Mouse (Mus musculus) midbrain, postnatal 0 days (tissue): ENCODE results near the gene Ube2g2. TPM values are rescaled to one million over a fixed set of nuclear protein-coding genes. Genes with fewer than 3 reads are reported as not detected.
A peak's percentile ranks its signal among the peaks of the same experiment; 100 is the strongest.
"Not testable (repeated sequence)": the region's sequence is repeated elsewhere in the genome, so short reads cannot be mapped to it uniquely, and the experiment has no call there.

ENCODE experiments used
- ATAC-seq: fragments of 200-750 bp; cut with Nextera tagmentation; 2 replicates; pipeline ENCODE4 v1.8.0; 2017; ENCODE audit warnings: moderate number of reproducible peaks, mild to moderate bottlenecking, moderate TSS enrichment, moderate library complexity; ENCODE audit not compliant: low FRiP score
- DNase-seq: peaks from one replicate; pipeline ENCODE4 v3.0.0-alpha.2; 2015; ENCODE audit warnings: low spot score
- H3K27ac ChIP-seq: fragments of 300-500 bp; sonication (generic); 2 replicates; pipeline ENCODE4 v1.5.1; 2014; ENCODE audit warnings: low read depth, mild to moderate bottlenecking, low read length, mixed read lengths
- H3K27me3 ChIP-seq: fragments of 300-500 bp; sonication (generic); 2 replicates; pipeline ENCODE4 v1.6.1; 2014; ENCODE audit warnings: low read length, control low read depth, mixed read lengths; ENCODE audit not compliant: insufficient read depth
- H3K36me3 ChIP-seq: fragments of 300-500 bp; sonication (generic); 2 replicates; pipeline ENCODE4 v1.6.1; 2014; ENCODE audit warnings: low read length, control low read depth, mixed read lengths; ENCODE audit not compliant: insufficient read depth
- H3K4me1 ChIP-seq: fragments of 300-500 bp; sonication (generic); 2 replicates; pipeline ENCODE4 v1.6.1; 2014; ENCODE audit warnings: mild to moderate bottlenecking, control low read depth, antibody characterized with exemption, low read length, mixed read lengths; ENCODE audit not compliant: insufficient read depth
- H3K4me2 ChIP-seq: fragments of 300-500 bp; sonication (generic); 2 replicates; pipeline ENCODE4 v1.6.1; 2014; ENCODE audit warnings: low read depth, mild to moderate bottlenecking, low read length, mixed read lengths; ENCODE audit not compliant: poor library complexity, severe bottlenecking
- H3K4me3 ChIP-seq: fragments of 300-500 bp; sonication (generic); 2 replicates; pipeline ENCODE4 v1.5.1; 2014; ENCODE audit warnings: low read depth, mild to moderate bottlenecking, low read length, moderate library complexity
- H3K9ac ChIP-seq: fragments of 300-500 bp; sonication (generic); replicated peaks from 2 replicates; pipeline ENCODE4 v1.6.1; 2014; ENCODE audit warnings: mild to moderate bottlenecking, low read length, moderate library complexity, mixed read lengths; ENCODE audit not compliant: poor library complexity, severe bottlenecking
- H3K9me3 ChIP-seq: fragments of 300-500 bp; sonication (generic); 2 replicates; pipeline ENCODE4 v1.6.1; 2016; ENCODE audit warnings: low read length, control low read depth
- CTCF ChIP-seq: IDR thresholded peaks from 2 replicates; pipeline ENCODE4 v1.5.1; 2016; ENCODE audit warnings: antibody characterized with exemption, mild to moderate bottlenecking
- WGBS: fragments of 180-500 bp; shearing (Covaris S2); extraction: QIAGEN DNeasy Blood & Tissue Kit; methylation state at CpG from one replicate; pipeline ENCODE4 v1.1.7; 2014; 5-methylcytosine and 5-hydroxymethylcytosine counted together
- polyA plus RNA-seq: library from polyadenylated mRNA; unstranded; fragments of >200 nt; fragmentation: Nextera tagmentation; extraction: Ambion mirVana; gene quantifications from 2 replicates; pipeline ENCODE4 v1.2.1, GENCODE M21; 2015
- total RNA-seq: library from RNA; depleted of rRNA; stranded (reverse); fragments of >200 nt; gene quantifications from 2 replicates; pipeline ENCODE4 v1.2.3, GENCODE M21; 2014

The Ube2g2 gene
- total and polyA plus RNA-seq, 2 experiments from 2014 or later = 41.8 to 67.2 TPM

GRCm38 (mm10) chr10:77673765-77674164 is 51.7 kb downstream of the Ube2g2 start:
- no peak for ATAC-seq
- no peak for TF ChIP-seq CTCF
- Histone ChIP-seq H3K4me1 (peaks cover 4% of the 10 kb centered on the region; the same call in 1 of the 2 replicates), H3K4me2 (no peak overlapping the region), H3K36me3 (no peaks in the 10 kb centered on the region), H3K9ac (no peak overlapping the region), H3K9me3 (no peaks in the 10 kb centered on the region), H3K27ac (no peak overlapping the region), H3K4me3 (no peak overlapping the region), H3K27me3 (peaks cover 18% of the 10 kb centered on the region)
- WGBS = 64% methylated on average over 13 of the region's 13 CpGs
- no peak for DNase-seq

GRCm38 (mm10) chr10:77677562-77677961 is 55.5 kb downstream of the Ube2g2 start:
- WGBS = under 1% methylated on average over 35 of the region's 35 CpGs
- no peak overlapping the region for H3K27ac ChIP-seq
- H3K9me3 ChIP-seq = no peaks in the 10 kb centered on the region
- no peaks in the 10 kb centered on the region for H3K36me3 ChIP-seq
- H3K27me3 ChIP-seq = peaks cover 18% of the 10 kb centered on the region
- DNase-seq (no peak), ATAC-seq (no peak)
- no peak for TF ChIP-seq CTCF
- peak overlapping the region; percentile 84 for H3K4me2 ChIP-seq
- H3K4me3 ChIP-seq = peak overlapping the region; percentile 37
- peaks cover 4% of the 10 kb centered on the region; the same call in 1 of the 2 replicates for H3K4me1 ChIP-seq
- 0 out of 2 replicates have a peak overlapping the region, but pooled peaks have one; percentile 29 for H3K9ac ChIP-seq

- WGBS = 69% methylated on average over 7 of the region's 7 CpGs
- no peak overlapping the region for H3K4me2 ChIP-seq
- ATAC-seq (no peak), DNase-seq (no peak)
- H3K4me3 ChIP-seq = no peak overlapping the region
- H3K27me3 ChIP-seq = peaks cover 20% of the 10 kb centered on the region
- H3K9me3 ChIP-seq = no peaks in the 10 kb centered on the region
- no peaks in the 10 kb centered on the region for H3K36me3 ChIP-seq
- H3K9ac ChIP-seq = no peak overlapping the region
- 0 out of 2 replicates have a peak, but pooled peaks cover 3% of the 10 kb centered on the region for H3K4me1 ChIP-seq
- TF ChIP-seq CTCF = no peak
- no peak overlapping the region for H3K27ac ChIP-seq
These were observed 60.9 kb downstream of the Ube2g2 start for GRCm38 (mm10) chr10:77682994-77683393.

- H3K9me3 ChIP-seq = no peaks in the 10 kb centered on the region
- DNase-seq = no peak
- H3K36me3 ChIP-seq = no peaks in the 10 kb centered on the region
- H3K27me3 ChIP-seq = peaks cover 14% of the 10 kb centered on the region
- ATAC-seq = no peak
- WGBS = 33% methylated on average over 8 of the region's 8 CpGs
- 0 out of 2 replicates have a peak, but pooled peaks cover 3% of the 10 kb centered on the region for H3K4me1 ChIP-seq
- no peak overlapping the region for H3K4me3 ChIP-seq
- TF ChIP-seq CTCF = no peak
- H3K27ac ChIP-seq = no peak overlapping the region
- no peak overlapping the region for H3K4me2 ChIP-seq
- H3K9ac ChIP-seq = no peak overlapping the region
These were observed 62.1 kb downstream of the Ube2g2 start for GRCm38 (mm10) chr10:77684181-77684580.

- no peaks in the 10 kb centered on the region for H3K36me3 ChIP-seq
- H3K9me3 ChIP-seq = no peaks in the 10 kb centered on the region
- no peak for ATAC-seq
- H3K4me2 ChIP-seq = no peak within 1 kb of the TSS
- H3K4me3 ChIP-seq = no peak within 1 kb of the TSS
- TF ChIP-seq CTCF = no peak
- no peak within 1 kb of the TSS for H3K9ac ChIP-seq
- WGBS = 11% methylated on average over 22 of the region's 22 CpGs
- H3K27ac ChIP-seq = no peak within 1 kb of the TSS
- 0 out of 2 replicates have a peak, but pooled peaks cover 3% of the 10 kb centered on the region for H3K4me1 ChIP-seq
- peaks cover 14% of the 10 kb centered on the region for H3K27me3 ChIP-seq
- no peak for DNase-seq
These were observed 64.0 kb downstream of the Ube2g2 start, which contains the start of gene Tspear for GRCm38 (mm10) chr10:77685895-77686664. Gene Tspear (plus strand): TSS chr10:77686569.

GRCm38 (mm10) chr10:77687021-77687420 is 64.9 kb downstream of the Ube2g2 start:
- Histone ChIP-seq H3K4me2 (no peak overlapping the region), H3K9me3 (no peaks in the 10 kb centered on the region), H3K9ac (no peak overlapping the region), H3K36me3 (no peaks in the 10 kb centered on the region), H3K4me1 (0 out of 2 replicates have a peak, but pooled peaks cover 3% of the 10 kb centered on the region), H3K4me3 (no peak overlapping the region), H3K27me3 (peaks cover 14% of the 10 kb centered on the region), H3K27ac (no peak overlapping the region)
- ATAC-seq (no peak), DNase-seq (no peak)
- TF ChIP-seq CTCF = no peak
- WGBS = 46% methylated on average over 10 of the region's 10 CpGs

GRCm38 (mm10) chr10:77690356-77690807 is 68.3 kb downstream of the Ube2g2 start, which contains the start of gene Gm19402:
Gene Gm19402 (minus strand): TSS chr10:77690757.
- DNase-seq, H3K4me1 ChIP-seq, H3K36me3 ChIP-seq, H3K4me3 ChIP-seq, H3K9ac ChIP-seq, H3K9me3 ChIP-seq, ATAC-seq, H3K27ac ChIP-seq, H3K4me2 ChIP-seq: not testable (repeated sequence)
- WGBS = 70% methylated on average over 3 of the region's 3 CpGs
- peaks cover 14% of the 10 kb centered on the region for H3K27me3 ChIP-seq
